Mouse (Mus musculus): ENCODE data around the gene Megf9. TPM values are rescaled to one million over a fixed set of nuclear protein-coding genes. Genes with fewer than 3 reads are reported as not detected.

The Megf9 gene
- polyA plus RNA-seq, 1 experiment, result 7.0 TPM

DNA sequence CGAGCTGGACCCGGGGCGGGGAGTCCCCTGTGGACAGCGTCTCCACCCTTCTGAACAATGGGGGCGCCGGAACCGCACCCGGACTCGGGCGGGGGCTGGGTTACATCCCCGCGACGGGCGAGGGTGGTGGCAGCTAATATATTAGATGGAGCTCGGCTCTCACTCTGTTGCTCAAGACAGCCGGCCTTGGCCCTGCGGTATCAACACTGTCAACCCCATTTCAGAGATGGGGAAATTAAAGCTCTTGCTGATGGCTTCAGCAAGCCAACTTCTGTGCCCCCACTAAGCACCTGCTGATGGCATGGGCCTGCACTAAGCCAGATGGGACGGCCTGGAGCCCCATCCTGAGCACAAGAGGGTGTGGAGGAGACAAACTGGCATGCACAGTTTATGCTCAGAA is 494 bp upstream of the Megf9 start:
- Histone ChIP-seq H3K4me3 (replicated peaks; ENCODE audit: control insufficient read depth, low read depth, low read length) (peak overlapping the region; percentile 82), H3K27ac (ENCODE audit: control insufficient read depth, insufficient read depth, low read depth, low read length, poor library complexity) (peak overlapping the region; percentile 98), H3K4me1 (ENCODE audit: control insufficient read depth, insufficient read depth, low read length) (no peaks in the 10 kb centered on the region; the same call in none of the 2 replicates)
- no peak for TF ChIP-seq CTCF (IDR thresholded peaks at IDR 0.05; ENCODE audit: control insufficient read depth, insufficient read depth, low read length)
- no peak for TF ChIP-seq POLR2A (IDR thresholded peaks at IDR 0.05; ENCODE audit: borderline replicate concordance, control insufficient read depth, low read depth, low read length)
- WGBS, result 2% methylated on average over 18 of the region's 18 CpGs

DNA sequence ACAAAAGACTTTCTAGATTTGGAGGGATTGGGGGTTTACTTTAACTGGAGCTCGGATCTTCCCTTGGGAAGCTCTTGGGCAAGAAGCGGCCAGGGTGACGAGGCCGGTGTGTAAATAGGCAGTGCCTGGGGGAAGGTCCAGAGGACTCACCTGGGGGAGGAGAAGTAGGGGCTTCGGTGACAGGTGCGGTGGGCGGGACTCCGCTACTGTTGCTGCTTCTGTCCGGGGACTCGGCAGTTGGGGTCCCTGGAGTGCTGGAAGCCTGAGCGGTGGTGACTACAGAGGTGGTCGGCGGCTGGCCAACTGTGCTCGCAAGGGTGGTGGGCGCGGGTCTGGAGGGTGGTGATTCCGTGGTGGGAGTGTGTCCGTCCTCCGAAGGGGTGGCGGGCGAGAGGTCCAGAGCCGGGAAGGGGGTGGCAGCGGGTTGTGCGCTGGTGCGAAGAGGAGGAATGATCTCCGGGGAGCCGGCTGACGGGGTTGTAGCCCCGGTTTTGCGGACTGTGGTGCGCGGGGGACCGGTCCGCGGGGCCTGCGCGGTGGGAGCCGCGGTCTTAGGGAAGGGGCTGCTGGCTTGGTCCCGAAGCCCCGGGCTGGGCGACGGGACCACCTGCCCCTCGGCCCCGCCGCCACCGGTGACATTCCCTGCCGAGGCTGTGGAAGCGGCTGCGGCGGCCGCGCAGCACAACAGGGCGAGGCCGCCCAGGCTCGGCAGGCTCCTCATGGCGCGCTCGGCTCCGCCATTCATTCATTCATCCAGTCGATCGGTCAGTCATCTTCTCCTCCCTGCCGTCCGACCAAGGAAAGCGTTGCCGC is 511 bp downstream of the Megf9 start:
- H3K4me3 ChIP-seq (replicated peaks; ENCODE audit: control insufficient read depth, low read depth, low read length), result peak overlapping the region; percentile 97
- 2% methylated on average over 66 of the region's 66 CpGs for WGBS
- H3K27ac ChIP-seq (ENCODE audit: control insufficient read depth, insufficient read depth, low read depth, low read length, poor library complexity), result peak overlapping the region; percentile 98
- H3K4me1 ChIP-seq (ENCODE audit: control insufficient read depth, insufficient read depth, low read length), result no peaks in the 10 kb centered on the region; the same call in none of the 2 replicates
- TF ChIP-seq CTCF (IDR thresholded peaks at IDR 0.05; ENCODE audit: control insufficient read depth, insufficient read depth, low read length), result no peak
- TF ChIP-seq POLR2A (IDR thresholded peaks at IDR 0.05; ENCODE audit: borderline replicate concordance, control insufficient read depth, low read depth, low read length), result no peak

DNA sequence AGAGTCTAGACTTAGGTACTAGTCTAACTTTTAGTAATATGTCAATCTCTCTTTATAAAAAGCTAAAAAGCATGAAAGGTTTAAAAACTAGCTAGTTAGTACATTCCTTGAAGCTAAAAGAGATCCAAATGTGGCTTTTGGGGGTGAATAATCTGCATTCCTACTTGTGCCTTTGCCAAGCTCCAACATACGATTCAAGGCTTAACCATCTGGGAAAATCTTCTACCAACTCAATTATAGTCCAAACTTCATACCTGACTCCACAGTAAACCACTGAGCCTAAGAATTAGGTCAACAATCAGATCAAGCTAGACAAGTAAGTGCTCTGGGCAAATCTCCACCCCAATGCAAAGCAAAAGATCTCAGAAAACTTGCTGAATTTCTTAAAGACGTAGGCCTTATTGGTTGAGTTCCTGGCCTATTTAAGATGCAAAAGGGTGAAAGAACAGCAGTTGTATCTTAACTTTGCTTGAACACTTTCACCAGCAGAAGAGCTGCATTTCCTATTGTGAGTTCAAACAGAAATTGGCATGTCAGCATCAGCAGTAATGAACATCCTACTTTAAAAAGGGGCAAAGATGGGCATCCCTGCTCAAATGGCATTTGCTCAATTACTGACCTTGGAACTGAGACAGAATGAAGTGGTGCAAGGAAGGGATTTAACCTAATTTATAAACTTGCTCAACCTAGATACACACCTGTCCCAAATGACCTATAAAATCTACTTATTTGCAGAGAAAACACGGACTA is 1.6 kb downstream of the Megf9 start:
- peak overlapping the region; percentile 68 for H3K4me3 ChIP-seq (replicated peaks; ENCODE audit: control insufficient read depth, low read depth, low read length)
- WGBS, result 66% methylated on average over 3 of the region's 3 CpGs
- no peak for TF ChIP-seq CTCF (IDR thresholded peaks at IDR 0.05; ENCODE audit: control insufficient read depth, insufficient read depth, low read length)
- TF ChIP-seq POLR2A (IDR thresholded peaks at IDR 0.05; ENCODE audit: borderline replicate concordance, control insufficient read depth, low read depth, low read length), result no peak
- H3K4me1 ChIP-seq (ENCODE audit: control insufficient read depth, insufficient read depth, low read length), result no peaks in the 10 kb centered on the region; the same call in none of the 2 replicates
- no peak overlapping the region for H3K27ac ChIP-seq (ENCODE audit: control insufficient read depth, insufficient read depth, low read depth, low read length, poor library complexity)

DNA sequence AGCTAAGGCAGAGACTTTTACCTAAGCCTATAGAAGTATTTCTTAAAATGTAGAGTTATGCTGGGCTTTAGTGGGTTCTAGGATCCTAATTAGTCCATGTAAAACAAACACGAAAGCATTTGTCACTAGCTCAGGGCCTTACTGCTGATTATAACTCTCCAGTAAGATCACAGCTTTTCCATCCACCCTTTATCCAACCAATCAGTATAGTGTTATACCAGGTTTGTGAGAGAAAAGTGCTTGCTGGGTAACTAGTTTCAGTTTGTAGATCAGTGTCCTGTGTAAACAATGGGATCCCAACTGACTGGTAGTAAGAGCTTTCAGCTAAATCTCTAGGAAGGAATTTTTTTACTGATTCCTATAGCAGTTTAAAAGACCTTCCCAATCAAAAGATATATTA is 3.8 kb downstream of the Megf9 start:
- H3K4me3 ChIP-seq (replicated peaks; ENCODE audit: control insufficient read depth, low read depth, low read length), result no peak overlapping the region
- H3K4me1 ChIP-seq (ENCODE audit: control insufficient read depth, insufficient read depth, low read length), result no peaks in the 10 kb centered on the region; the same call in none of the 2 replicates
- H3K27ac ChIP-seq (ENCODE audit: control insufficient read depth, insufficient read depth, low read depth, low read length, poor library complexity), result no peak overlapping the region
- 88% methylated on average over 1 of the region's 1 CpGs for WGBS
- TF ChIP-seq POLR2A (IDR thresholded peaks at IDR 0.05; ENCODE audit: borderline replicate concordance, control insufficient read depth, low read depth, low read length) (no peak), CTCF (IDR thresholded peaks at IDR 0.05; ENCODE audit: control insufficient read depth, insufficient read depth, low read length) (no peak)

DNA sequence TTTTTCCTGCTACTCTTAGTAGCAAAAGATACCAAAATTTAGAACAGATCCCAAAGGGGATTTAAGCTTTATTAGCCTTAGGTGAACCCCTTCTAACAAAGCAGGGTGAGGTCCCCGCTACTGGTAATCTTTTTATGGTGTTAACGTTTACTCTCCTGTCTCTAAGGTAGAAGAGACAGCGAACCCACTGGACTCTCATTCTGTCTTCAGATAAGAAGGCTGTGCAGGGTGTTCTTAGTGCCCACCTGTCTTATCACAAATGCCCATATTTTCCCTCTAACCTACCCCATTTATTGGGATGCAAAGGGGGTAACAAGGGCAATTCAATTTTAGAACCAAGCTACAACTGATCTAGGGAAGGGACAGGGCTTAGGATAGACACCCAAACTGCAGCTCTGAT is 6.2 kb downstream of the Megf9 start:
- TF ChIP-seq POLR2A (IDR thresholded peaks at IDR 0.05; ENCODE audit: borderline replicate concordance, control insufficient read depth, low read depth, low read length), result no peak
- no peak for TF ChIP-seq CTCF (IDR thresholded peaks at IDR 0.05; ENCODE audit: control insufficient read depth, insufficient read depth, low read length)
- WGBS, result 64% methylated on average over 3 of the region's 3 CpGs

DNA sequence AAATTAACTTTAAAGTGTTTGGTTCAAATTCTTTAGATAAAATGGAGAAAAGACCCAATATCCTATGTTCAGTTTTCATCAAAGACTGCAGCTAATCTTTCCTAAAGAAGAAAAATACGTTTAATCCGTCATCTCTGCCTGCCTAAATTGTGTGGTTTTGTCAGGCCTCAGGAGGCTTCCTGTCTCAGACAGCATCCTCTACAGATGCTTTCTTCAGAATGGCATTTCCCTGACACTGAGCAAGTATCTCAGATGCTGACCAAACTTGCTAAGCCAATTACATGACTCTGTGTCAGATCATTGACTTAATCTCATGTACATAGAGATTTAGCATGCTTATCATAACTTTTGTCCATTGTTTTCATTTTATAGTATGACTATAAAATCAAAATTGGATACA is 11.4 kb downstream of the Megf9 start:
- 36% methylated on average over 2 of the region's 2 CpGs for WGBS
- H3K27ac ChIP-seq (ENCODE audit: control insufficient read depth, insufficient read depth, low read depth, low read length, poor library complexity), result no peak overlapping the region
- TF ChIP-seq POLR2A (IDR thresholded peaks at IDR 0.05; ENCODE audit: borderline replicate concordance, control insufficient read depth, low read depth, low read length) (no peak), CTCF (IDR thresholded peaks at IDR 0.05; ENCODE audit: control insufficient read depth, insufficient read depth, low read length) (no peak)

More for the DNA sequence above, 6.2 kb downstream of the Megf9 start:
- Histone ChIP-seq H3K4me1 (ENCODE audit: control insufficient read depth, insufficient read depth, low read length) (no peaks in the 10 kb centered on the region; the same call in 1 of the 2 replicates), H3K4me3 (replicated peaks; ENCODE audit: control insufficient read depth, low read depth, low read length) (no peak overlapping the region), H3K27ac (ENCODE audit: control insufficient read depth, insufficient read depth, low read depth, low read length, poor library complexity) (no peak overlapping the region)

DNA sequence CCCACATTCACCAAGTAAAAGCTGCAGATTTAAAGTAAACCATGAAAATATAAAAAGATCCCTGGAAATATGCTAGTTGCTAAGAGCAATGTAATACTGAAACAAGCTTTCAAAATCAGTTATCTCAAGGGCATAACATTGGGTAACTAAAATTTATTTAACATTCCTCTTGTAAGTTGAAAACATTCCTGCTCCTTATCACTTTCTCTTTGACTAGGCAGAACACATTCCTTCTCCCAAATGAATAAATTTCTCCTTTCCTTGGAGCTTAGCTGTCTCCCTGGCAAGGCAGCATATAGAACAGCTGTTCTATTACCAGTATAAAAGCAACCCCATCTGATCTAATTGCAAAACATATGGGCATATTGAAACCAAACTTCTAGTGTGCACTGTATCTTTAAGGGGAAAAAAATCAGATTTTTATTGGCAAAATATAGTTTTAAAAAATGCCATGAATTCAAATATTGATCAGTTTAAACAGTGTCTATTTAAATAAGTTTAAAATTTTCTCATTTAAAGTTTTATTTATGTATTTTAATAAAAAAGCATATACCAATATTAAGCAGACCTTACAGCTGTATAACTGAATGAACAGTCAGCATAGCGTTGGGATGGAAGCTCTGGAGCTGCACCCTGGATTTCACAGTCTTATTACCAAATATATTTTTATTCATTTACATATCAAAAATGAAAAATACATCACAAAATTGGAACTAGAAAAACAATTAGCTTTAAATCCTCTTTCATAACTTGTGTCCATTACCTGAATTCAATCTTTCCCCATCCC is 13.1 kb downstream of the Megf9 start:
- TF ChIP-seq POLR2A (IDR thresholded peaks at IDR 0.05; ENCODE audit: borderline replicate concordance, control insufficient read depth, low read depth, low read length), result no peak
- TF ChIP-seq CTCF (IDR thresholded peaks at IDR 0.05; ENCODE audit: control insufficient read depth, insufficient read depth, low read length), result no peak
- Histone ChIP-seq H3K4me3 (replicated peaks; ENCODE audit: control insufficient read depth, low read depth, low read length) (no peak overlapping the region), H3K27ac (ENCODE audit: control insufficient read depth, insufficient read depth, low read depth, low read length, poor library complexity) (no peak overlapping the region), H3K4me1 (ENCODE audit: control insufficient read depth, insufficient read depth, low read length) (no peaks in the 10 kb centered on the region; the same call in 1 of the 2 replicates)
- WGBS, result 92% methylated on average over 1 of the region's 1 CpGs

More for the DNA sequence above, 11.4 kb downstream of the Megf9 start:
- Histone ChIP-seq H3K4me3 (replicated peaks; ENCODE audit: control insufficient read depth, low read depth, low read length) (no peak overlapping the region), H3K4me1 (ENCODE audit: control insufficient read depth, insufficient read depth, low read length) (no peaks in the 10 kb centered on the region; the same call in 1 of the 2 replicates)
